Mouse (Mus musculus) liver, postnatal 0 days (tissue): ENCODE results near the gene Pop4. TPM values are rescaled to one million over a fixed set of nuclear protein-coding genes. Genes with fewer than 3 reads are reported as not detected.

ENCODE experiments used
- ATAC-seq: fragments of 200-750 bp; cut with Nextera tagmentation; 2 replicates; pipeline ENCODE4 v1.8.0; 2017; ENCODE audit warnings: mild to moderate bottlenecking, moderate library complexity
- DNase-seq: peaks from one replicate; pipeline ENCODE4 v3.0.0-alpha.2; 2016
- H3K27ac ChIP-seq: fragments of 300-500 bp; sonication (generic); 2 replicates; pipeline ENCODE4 v1.5.1; 2014; ENCODE audit warnings: antibody characterized with exemption, moderate library complexity, mild to moderate bottlenecking, low read depth
- H3K27me3 ChIP-seq: fragments of 300-500 bp; sonication (generic); 2 replicates; pipeline ENCODE4 v1.6.1; 2014; ENCODE audit warnings: low read length, control low read depth, mixed read lengths; ENCODE audit not compliant: insufficient read depth
- H3K36me3 ChIP-seq: fragments of 300-500 bp; sonication (generic); replicated peaks from 2 replicates; pipeline ENCODE4 v1.6.1; 2014; ENCODE audit warnings: mild to moderate bottlenecking, control low read depth, low read length, moderate library complexity, mixed read lengths; ENCODE audit not compliant: insufficient read depth
- H3K4me1 ChIP-seq: fragments of 300-500 bp; sonication (generic); 2 replicates; pipeline ENCODE4 v1.6.1; 2014; ENCODE audit warnings: antibody characterized with exemption, mild to moderate bottlenecking, control low read depth; ENCODE audit not compliant: insufficient read depth
- H3K4me2 ChIP-seq: fragments of 300-500 bp; sonication (generic); 2 replicates; pipeline ENCODE4 v1.6.1; 2014; ENCODE audit warnings: low read depth, mild to moderate bottlenecking, low read length, moderate library complexity, mixed read lengths
- H3K4me3 ChIP-seq: fragments of 300-500 bp; sonication (generic); 2 replicates; pipeline ENCODE4 v1.5.1; 2014; ENCODE audit warnings: low read depth, low read length
- H3K9ac ChIP-seq: fragments of 300-500 bp; sonication (generic); replicated peaks from 2 replicates; pipeline ENCODE4 v1.6.1; 2014; ENCODE audit warnings: mild to moderate bottlenecking, moderate library complexity
- H3K9me3 ChIP-seq: fragments of 300-500 bp; sonication (generic); 2 replicates; pipeline ENCODE4 v1.6.1; 2016; ENCODE audit warnings: mild to moderate bottlenecking, control low read depth, low read length, mixed read lengths
- CTCF ChIP-seq: sonication (generic); IDR thresholded peaks from 2 replicates; pipeline ENCODE4 v1.5.1; 2016; ENCODE audit warnings: antibody characterized with exemption, low read depth
- EP300 ChIP-seq: IDR thresholded peaks from 2 replicates; pipeline ENCODE4 v1.6.1; 2016; ENCODE audit warnings: antibody characterized with exemption, low read depth, mild to moderate bottlenecking
- WGBS: fragments of 180-500 bp; shearing (Covaris S2); extraction: QIAGEN DNeasy Blood & Tissue Kit; methylation state at CpG from one replicate; pipeline ENCODE4 v1.1.7; 2014; ENCODE audit not compliant: insufficient replicate concordance; 5-methylcytosine and 5-hydroxymethylcytosine counted together
- polyA plus RNA-seq: library from polyadenylated mRNA; unstranded; fragments of >200 nt; fragmentation: Nextera tagmentation; extraction: Ambion mirVana; gene quantifications from 2 replicates; pipeline ENCODE4 v1.2.1, GENCODE M21; 2015

Gene Pop4
- polyA plus RNA-seq, 1 experiment from 2014 or later: 10.7 TPM

DNA sequence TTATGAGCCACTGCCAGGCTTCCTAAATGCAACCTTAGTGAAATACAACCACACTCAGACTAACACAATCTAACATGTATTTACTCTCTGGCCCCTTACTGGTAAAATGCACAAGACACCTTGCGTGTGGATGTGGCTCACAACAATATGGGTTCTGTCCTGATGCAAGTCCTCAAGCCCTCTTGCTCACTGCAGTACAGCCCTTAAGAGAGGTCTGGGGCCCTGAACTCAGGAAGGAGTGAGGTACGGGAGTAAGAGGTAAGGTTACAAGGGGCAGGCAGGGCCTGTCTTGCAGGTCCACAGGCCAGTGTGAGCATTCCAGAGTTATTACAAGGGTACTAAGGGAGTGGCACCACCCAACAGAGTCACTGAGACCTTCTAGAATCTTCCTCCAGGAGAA lies 45.0 kb downstream of the Pop4 start:
- no peak overlapping the region for H3K4me2 ChIP-seq
- ATAC-seq: no peak
- H3K27ac ChIP-seq: no peak overlapping the region
- TF ChIP-seq EP300 (no peak), CTCF (no peak)
- no peaks in the 10 kb centered on the region for H3K36me3 ChIP-seq
- WGBS: 86% methylated on average over 2 of the region's 2 CpGs
- no peaks in the 10 kb centered on the region for H3K9me3 ChIP-seq
- no peak for DNase-seq
- no peak overlapping the region for H3K9ac ChIP-seq
- no peak overlapping the region for H3K4me3 ChIP-seq
- H3K4me1 ChIP-seq: peaks cover 10% of the 10 kb centered on the region
- no peaks in the 10 kb centered on the region for H3K27me3 ChIP-seq

DNA sequence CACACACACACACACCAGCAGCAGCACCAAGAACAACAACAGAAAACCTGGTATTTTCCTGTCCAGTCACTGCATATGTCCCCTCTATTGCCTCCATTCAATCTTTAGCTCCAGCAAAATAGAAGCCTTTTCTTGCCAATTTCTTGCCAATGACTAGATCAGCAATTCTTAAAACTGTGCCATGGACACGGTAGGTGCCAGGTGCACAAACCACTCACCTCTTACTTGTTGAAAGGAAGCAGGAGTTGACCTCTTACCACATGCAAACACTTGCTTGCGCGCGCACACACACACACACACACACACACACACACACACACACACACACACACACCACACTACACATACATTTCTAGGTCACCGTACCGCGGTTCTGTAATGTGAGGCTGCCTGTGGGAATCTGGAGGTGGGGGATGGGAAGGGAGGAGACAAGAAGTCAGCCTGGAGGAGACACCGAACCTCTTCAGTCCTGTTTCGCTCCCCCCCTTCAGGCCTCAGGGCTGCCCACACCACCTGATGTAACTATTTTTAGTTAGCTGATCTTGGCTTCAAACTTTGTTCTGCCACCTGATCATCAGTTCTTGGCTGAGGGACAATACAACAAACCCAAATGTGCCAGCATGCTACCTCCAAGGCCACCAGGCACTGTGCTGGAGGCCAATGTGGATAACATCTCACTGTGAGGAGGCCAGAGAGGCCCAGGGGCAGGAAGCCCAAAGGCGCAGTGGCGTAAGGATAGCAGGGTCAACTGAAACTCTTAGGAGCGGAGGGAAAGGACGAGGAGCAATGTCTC lies 46.5 kb downstream of the Pop4 start:
- Histone ChIP-seq H3K27ac (no peak overlapping the region), H3K9me3 (no peaks in the 10 kb centered on the region), H3K36me3 (no peaks in the 10 kb centered on the region; the same call in 1 of the 2 replicates), H3K27me3 (no peaks in the 10 kb centered on the region), H3K4me2 (no peak overlapping the region), H3K9ac (no peak overlapping the region), H3K4me3 (no peak overlapping the region), H3K4me1 (peaks cover 10% of the 10 kb centered on the region)
- DNase-seq (no peak), ATAC-seq (no peak)
- WGBS: 77% methylated on average over 13 of the region's 13 CpGs
- TF ChIP-seq CTCF: no peak
- no peak for TF ChIP-seq EP300

DNA sequence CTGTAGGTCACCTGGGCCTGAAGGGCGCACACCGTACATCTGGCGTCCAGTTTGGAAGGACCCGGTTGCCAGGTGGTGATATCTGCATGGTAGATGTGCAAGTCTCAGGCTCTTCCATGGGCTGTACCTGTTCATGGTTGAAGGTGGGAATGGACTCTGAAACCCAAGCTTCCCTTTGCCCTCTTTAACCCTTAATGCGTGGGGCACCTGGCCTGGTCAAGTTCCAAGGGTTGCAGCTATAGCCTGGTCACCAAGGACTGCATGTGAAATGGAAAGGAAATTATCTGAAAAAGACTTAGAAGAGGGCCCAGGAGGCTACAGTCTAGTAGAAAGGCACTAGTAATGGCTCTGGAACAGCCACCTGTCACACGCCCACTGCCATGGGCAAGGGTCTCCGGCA lies 50.4 kb downstream of the Pop4 start:
- no peak for TF ChIP-seq EP300
- TF ChIP-seq CTCF: no peak
- H3K4me3 ChIP-seq: no peak overlapping the region
- no peaks in the 10 kb centered on the region for H3K27me3 ChIP-seq
- DNase-seq (no peak), ATAC-seq (no peak)
- no peak overlapping the region for H3K4me2 ChIP-seq
- H3K4me1 ChIP-seq: peaks cover 3% of the 10 kb centered on the region; the same call in 1 of the 2 replicates
- no peaks in the 10 kb centered on the region for H3K9me3 ChIP-seq
- no peak overlapping the region for H3K27ac ChIP-seq
- H3K9ac ChIP-seq: no peak overlapping the region
- no peaks in the 10 kb centered on the region; the same call in 1 of the 2 replicates for H3K36me3 ChIP-seq
- WGBS: 92% methylated on average over 7 of the region's 7 CpGs

DNA sequence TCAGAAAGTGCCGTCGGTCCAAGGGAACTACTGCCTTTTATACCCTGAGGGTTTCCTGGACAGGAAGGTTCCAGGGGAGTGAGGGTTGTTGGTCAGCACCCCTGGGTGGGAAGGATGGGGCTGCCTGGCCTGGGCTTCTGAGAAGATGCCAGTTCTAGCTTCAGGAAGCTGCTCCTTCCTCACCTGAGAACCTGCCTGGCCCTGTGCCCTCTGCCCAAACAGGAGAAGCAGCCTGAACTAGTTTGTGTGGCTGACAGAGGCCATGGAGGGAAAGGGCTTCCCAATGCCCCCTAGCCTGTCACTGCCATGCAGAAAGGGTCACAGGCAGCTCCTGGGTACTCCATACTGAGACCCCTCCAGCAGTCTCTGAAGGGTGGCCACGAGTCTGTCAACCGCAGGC lies 51.7 kb downstream of the Pop4 start:
- TF ChIP-seq CTCF (no peak), EP300 (no peak)
- Histone ChIP-seq H3K27me3 (no peaks in the 10 kb centered on the region), H3K9me3 (no peaks in the 10 kb centered on the region), H3K27ac (no peak overlapping the region), H3K9ac (no peak overlapping the region), H3K36me3 (no peaks in the 10 kb centered on the region; the same call in 1 of the 2 replicates), H3K4me1 (no peaks in the 10 kb centered on the region), H3K4me3 (no peak overlapping the region), H3K4me2 (no peak overlapping the region)
- 89% methylated on average over 4 of the region's 4 CpGs for WGBS
- ATAC-seq: no peak
- no peak for DNase-seq

DNA sequence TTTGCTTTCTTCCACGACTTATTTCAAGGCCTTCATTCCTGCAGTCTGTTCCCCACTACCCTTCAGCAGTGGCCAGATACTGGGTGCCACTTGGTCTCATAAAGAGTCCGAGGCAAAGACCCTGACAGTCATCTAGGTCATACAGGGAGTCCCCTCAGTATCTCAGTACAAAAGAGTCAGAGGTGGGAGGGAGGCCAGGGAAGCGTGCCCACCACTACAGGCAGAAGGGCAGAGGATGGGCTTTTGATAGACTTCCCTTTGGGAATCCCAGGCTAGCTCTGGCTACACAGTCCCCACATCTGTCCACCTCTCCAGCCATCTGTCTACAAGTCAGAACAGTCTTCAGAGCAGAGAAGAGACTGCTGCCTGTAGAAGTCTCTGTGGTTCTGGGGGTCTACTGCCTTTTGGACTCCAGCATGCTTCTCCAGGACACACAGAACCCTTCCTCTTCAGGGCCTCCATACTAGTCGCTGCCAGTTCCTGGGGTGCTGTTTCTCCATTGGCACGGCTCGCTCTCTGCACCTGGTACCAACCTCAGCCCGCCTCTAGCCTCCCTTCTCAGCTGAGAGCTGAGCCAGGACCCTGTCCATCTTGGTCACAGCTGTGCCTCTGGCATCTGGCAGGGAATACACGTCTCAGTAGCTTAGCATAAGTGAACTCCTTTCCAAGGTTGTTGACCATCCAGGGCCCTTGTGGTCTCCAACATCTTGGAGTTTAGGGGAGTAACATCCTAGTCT lies 52.4 kb downstream of the Pop4 start:
- Histone ChIP-seq H3K27me3 (no peaks in the 10 kb centered on the region), H3K36me3 (no peaks in the 10 kb centered on the region; the same call in 1 of the 2 replicates), H3K9ac (no peak overlapping the region), H3K27ac (no peak overlapping the region), H3K4me2 (no peak overlapping the region), H3K4me1 (0 out of 2 replicates have a peak, but pooled peaks cover 4% of the 10 kb centered on the region), H3K4me3 (no peak overlapping the region), H3K9me3 (no peaks in the 10 kb centered on the region)
- no peak for ATAC-seq
- TF ChIP-seq CTCF (no peak), EP300 (no peak)
- no peak for DNase-seq
- WGBS: 67% methylated on average over 8 of the region's 8 CpGs

DNA sequence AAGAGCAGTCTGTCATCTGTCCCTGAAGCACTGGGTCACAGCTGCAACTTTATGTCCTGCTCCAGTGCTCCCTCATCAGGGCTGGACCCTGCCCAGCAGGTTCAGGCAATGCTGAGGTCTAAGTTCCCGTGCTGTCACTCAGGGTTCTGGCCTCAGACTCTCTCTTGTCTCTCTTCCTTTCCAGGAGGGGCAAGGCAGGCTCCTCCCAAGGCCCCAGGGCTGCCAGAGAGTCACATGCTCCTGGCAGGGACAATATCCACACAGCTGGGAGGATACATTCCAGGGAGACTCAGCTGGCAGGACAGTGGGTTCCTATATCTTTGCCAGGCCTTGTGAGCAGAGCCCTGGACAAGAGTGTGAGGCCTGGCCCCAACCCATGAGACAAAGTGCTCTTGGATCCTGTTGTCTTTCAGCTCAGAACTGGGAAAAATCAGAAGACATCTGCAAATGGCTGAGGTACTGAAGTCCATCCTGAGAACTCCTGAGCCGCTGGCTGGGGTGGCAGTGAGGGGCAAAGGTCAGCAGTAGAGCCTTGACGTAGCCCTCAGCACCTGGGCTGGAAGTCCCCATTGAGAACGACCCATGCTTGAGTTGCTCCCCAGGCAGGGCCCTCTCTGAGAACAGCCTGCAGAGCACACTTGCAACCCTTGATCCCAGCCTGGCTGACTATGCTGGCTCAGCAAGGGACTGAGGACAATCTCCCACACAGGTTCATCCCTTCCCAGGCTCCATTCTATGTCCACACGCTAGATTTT lies 53.6 kb downstream of the Pop4 start:
- Histone ChIP-seq H3K27ac (no peak overlapping the region), H3K36me3 (no peaks in the 10 kb centered on the region; the same call in 1 of the 2 replicates), H3K4me2 (no peak overlapping the region), H3K9me3 (no peaks in the 10 kb centered on the region), H3K27me3 (no peaks in the 10 kb centered on the region), H3K9ac (no peak overlapping the region), H3K4me3 (no peak overlapping the region), H3K4me1 (0 out of 2 replicates have a peak, but pooled peaks cover 4% of the 10 kb centered on the region)
- TF ChIP-seq EP300: no peak
- 0 out of 2 replicates have a peak, but pooled peaks have one; percentile 11 for TF ChIP-seq CTCF
- peak; percentile 82 for ATAC-seq
- DNase-seq: peak; percentile 54
- 40% methylated on average over 5 of the region's 5 CpGs for WGBS
